Mouse (Mus musculus) heart, embryonic 16.5 days (tissue): ENCODE results near the gene Fam71d. TPM values are rescaled to one million over a fixed set of nuclear protein-coding genes. Genes with fewer than 3 reads are reported as not detected.

Experiments used
- polyA plus RNA-seq: library from polyadenylated mRNA; unstranded; fragments of >200 nt; fragmentation: Nextera tagmentation; extraction: Ambion mirVana; gene quantifications from 2 replicates; pipeline ENCODE4 v1.2.1, GENCODE M21; 2015

The Fam71d gene
- polyA plus RNA-seq, 1 experiment from 2014 or later: not detected

Other genes starting within 250 kb of the Fam71d start
- gene Mpp5, start 57.4 kb downstream of the Fam71d start, polyA plus RNA-seq: 14.5 and 15.2 TPM in 2 replicates
- gene Atp6v1d, start 170.1 kb downstream of the Fam71d start, polyA plus RNA-seq: 68.0 and 84.8 TPM in 2 replicates
- 153 and 161 TPM in 2 replicates for gene Eif2s1, start 170.3 kb downstream of the Fam71d start, polyA plus RNA-seq
- gene Plek2, start 215.4 kb downstream of the Fam71d start, polyA plus RNA-seq: 2.3 and 2.4 TPM in 2 replicates